Mouse (Mus musculus) stomach, postnatal 0 days (tissue): ENCODE measurements around the gene Eif3b. TPM values are rescaled to one million over a fixed set of nuclear protein-coding genes. Genes with fewer than 3 reads are reported as not detected.
A peak's percentile ranks its signal among the peaks of the same experiment; 100 is the strongest.
"Not testable (repeated sequence)": the region's sequence is repeated elsewhere in the genome, so short reads cannot be mapped to it uniquely, and the experiment has no call there.

Experiments
- ATAC-seq: fragments of 200-750 bp; cut with Nextera tagmentation; 2 replicates; pipeline ENCODE4 v1.8.0; 2017; ENCODE audit not compliant: low FRiP score, low TSS enrichment
- DNase-seq: peaks from one replicate; pipeline ENCODE4 v3.0.0-alpha.2; 2016; ENCODE audit warnings: low spot score
- H3K27ac ChIP-seq: fragments of 300-500 bp; sonication (generic); replicated peaks from 2 replicates; pipeline ENCODE4 v1.5.1; 2014; ENCODE audit warnings: mild to moderate bottlenecking, control low read depth
- H3K27me3 ChIP-seq: fragments of 300-500 bp; sonication (generic); 2 replicates; pipeline ENCODE4 v1.6.1; 2014; ENCODE audit warnings: low read length; ENCODE audit not compliant: control insufficient read depth, insufficient read depth
- H3K36me3 ChIP-seq: fragments of 300-500 bp; sonication (generic); 2 replicates; pipeline ENCODE4 v1.6.1; 2014; ENCODE audit warnings: low read length, mixed read lengths; ENCODE audit not compliant: control insufficient read depth, insufficient read depth
- H3K4me1 ChIP-seq: fragments of 300-500 bp; sonication (generic); replicated peaks from 2 replicates; pipeline ENCODE4 v1.6.1; 2014; ENCODE audit warnings: antibody characterized with exemption; ENCODE audit not compliant: control insufficient read depth, insufficient read depth
- H3K4me2 ChIP-seq: fragments of 300-500 bp; sonication (generic); replicated peaks from 2 replicates; pipeline ENCODE4 v1.6.1; 2014; ENCODE audit warnings: low read depth, mild to moderate bottlenecking, control low read depth, moderate library complexity
- H3K4me3 ChIP-seq: fragments of 300-500 bp; sonication (generic); 2 replicates; pipeline ENCODE4 v1.5.1; 2014; ENCODE audit warnings: low read depth, low read length, control low read depth
- H3K9ac ChIP-seq: fragments of 300-500 bp; sonication (generic); 2 replicates; pipeline ENCODE4 v1.6.1; 2014; ENCODE audit warnings: mild to moderate bottlenecking, low read length, control low read depth, mixed read lengths
- H3K9me3 ChIP-seq: fragments of 300-500 bp; sonication (generic); 2 replicates; pipeline ENCODE4 v1.6.1; 2016; ENCODE audit warnings: low read length; ENCODE audit not compliant: control insufficient read depth
- CTCF ChIP-seq: IDR thresholded peaks from 2 replicates; pipeline ENCODE4 v1.5.1; 2016; ENCODE audit warnings: antibody characterized with exemption, low read depth, mild to moderate bottlenecking, moderate library complexity
- EP300 ChIP-seq: optimal IDR thresholded peaks from 2 replicates; pipeline ENCODE3; 2016; ENCODE audit warnings: antibody characterized with exemption
- WGBS: fragments of 180-500 bp; shearing (Covaris S2); extraction: QIAGEN DNeasy Blood & Tissue Kit; methylation state at CpG from one replicate; pipeline ENCODE4 v1.1.7; 2014; 5-methylcytosine and 5-hydroxymethylcytosine counted together
- polyA plus RNA-seq: library from polyadenylated mRNA; unstranded; fragments of >200 nt; fragmentation: Nextera tagmentation; extraction: Ambion mirVana; gene quantifications from 2 replicates; pipeline ENCODE4 v1.2.1, GENCODE M21; 2015

Gene Eif3b
- polyA plus RNA-seq, 1 experiment from 2014 or later = 61.8 TPM

DNA sequence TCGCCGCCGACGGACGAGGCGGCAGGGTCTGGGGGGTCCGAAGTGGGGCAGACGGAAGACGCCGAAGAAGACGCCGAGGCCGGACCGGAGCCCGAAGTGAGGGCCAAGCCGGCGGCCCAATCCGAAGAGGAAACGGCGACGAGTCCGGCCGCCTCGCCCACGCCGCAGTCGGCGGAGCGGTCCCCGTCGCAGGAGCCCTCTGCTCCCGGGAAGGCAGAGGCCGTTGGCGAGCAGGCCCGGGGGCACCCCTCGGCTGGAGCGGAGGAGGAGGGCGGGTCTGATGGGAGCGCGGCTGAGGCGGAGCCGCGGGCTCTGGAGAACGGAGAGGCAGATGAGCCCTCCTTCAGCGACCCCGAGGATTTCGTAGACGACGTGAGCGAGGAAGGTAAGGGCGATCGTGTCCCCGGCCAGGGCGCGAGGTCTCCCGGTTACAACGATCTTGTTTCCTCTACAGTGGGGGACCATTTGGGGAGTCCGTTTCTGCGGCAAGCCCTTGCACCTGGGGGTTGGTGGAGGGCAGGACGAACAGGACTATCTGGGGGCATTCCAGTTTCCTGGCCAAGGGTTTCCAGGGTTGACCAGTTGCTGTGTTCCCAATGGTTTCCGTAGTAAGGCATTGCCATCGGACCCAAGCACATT lies 433 bp downstream of the Eif3b start:
- TF ChIP-seq CTCF = no peak
- TF ChIP-seq EP300 = no peak
- Histone ChIP-seq H3K4me3 (peak overlapping the region; percentile 80), H3K36me3 (no peaks in the 10 kb centered on the region), H3K4me1 (no peaks in the 10 kb centered on the region; the same call in 1 of the 2 replicates), H3K27ac (peak overlapping the region; percentile 84), H3K9me3 (no peaks in the 10 kb centered on the region), H3K27me3 (no peaks in the 10 kb centered on the region), H3K4me2 (peak overlapping the region; percentile 80), H3K9ac (peak overlapping the region; percentile 94)
- ATAC-seq (peak; percentile 40; the same call in 1 of the 2 replicates), DNase-seq (peak; percentile 21)
- WGBS = under 1% methylated on average over 58 of the region's 62 CpGs

DNA sequence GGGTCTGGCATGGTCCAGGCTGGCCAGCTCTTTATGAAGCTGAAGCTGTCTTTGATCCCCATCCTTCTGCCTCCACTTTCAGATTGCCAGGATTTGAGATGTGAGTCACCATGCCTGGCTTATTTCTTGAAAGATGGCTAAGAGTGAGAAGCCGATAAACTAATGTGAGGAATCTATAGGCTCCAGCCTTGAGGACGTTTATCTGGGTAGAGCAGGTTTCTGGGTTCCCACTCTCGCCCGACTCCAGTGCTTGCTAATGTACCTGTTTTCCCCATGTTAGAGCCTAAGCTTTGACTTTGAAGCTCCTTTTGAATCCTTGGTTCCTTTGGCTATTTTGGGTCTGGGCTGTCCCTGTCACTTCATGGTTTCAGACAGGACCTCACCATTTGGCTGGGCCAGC lies 1.5 kb downstream of the Eif3b start:
- no peak for TF ChIP-seq CTCF
- DNase-seq (no peak), ATAC-seq (no peak)
- Histone ChIP-seq H3K27ac (no peak overlapping the region), H3K4me1 (no peaks in the 10 kb centered on the region; the same call in 1 of the 2 replicates), H3K4me3 (peak overlapping the region; percentile 80), H3K9me3 (no peaks in the 10 kb centered on the region), H3K9ac (peak overlapping the region; percentile 36), H3K27me3 (no peaks in the 10 kb centered on the region), H3K36me3 (no peaks in the 10 kb centered on the region; the same call in 1 of the 2 replicates), H3K4me2 (peak overlapping the region; percentile 80)
- WGBS = 46% methylated on average over 4 of the region's 4 CpGs

DNA sequence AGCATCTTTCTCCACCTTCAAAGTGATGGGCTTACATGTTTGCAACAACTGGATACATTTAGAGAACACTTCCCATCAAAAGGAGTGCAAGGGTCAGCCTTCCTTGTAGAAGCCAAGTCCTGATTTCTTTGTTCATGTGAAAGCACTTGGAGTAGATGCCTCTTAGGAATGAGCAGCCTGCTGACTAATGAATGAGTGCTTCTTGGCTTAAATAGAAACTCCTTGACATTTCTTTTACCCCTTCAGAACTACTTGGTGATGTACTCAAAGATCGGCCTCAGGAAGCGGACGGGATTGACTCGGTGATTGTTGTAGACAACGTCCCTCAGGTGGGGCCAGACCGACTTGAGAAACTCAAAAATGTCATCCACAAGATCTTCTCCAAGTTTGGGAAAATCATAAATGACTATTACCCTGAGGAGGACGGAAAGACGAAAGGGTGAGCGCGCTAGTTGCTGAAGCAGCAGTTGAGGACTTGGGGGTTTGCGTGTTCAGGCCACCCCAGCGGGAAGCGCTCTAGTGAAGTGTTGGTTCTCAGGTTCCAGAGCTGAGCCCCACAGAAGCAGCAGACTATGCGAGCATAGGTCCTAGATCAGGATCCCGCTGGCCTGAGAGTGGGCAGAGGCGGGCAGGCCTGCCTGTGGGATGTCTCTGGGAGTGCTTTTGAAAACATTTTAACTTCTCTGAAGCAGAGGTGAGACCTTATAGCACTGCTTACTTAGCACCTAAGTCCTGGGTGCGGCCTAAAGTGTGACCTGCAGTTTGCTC lies 6.1 kb downstream of the Eif3b start:
- peaks cover 10% of the 10 kb centered on the region for H3K36me3 ChIP-seq
- H3K4me3 ChIP-seq = no peak overlapping the region
- DNase-seq = no peak
- TF ChIP-seq EP300 = no peak
- no peak for TF ChIP-seq CTCF
- WGBS = 93% methylated on average over 17 of the region's 17 CpGs
- H3K27me3 ChIP-seq = no peaks in the 10 kb centered on the region
- no peak overlapping the region for H3K27ac ChIP-seq
- H3K4me1 ChIP-seq = no peaks in the 10 kb centered on the region; the same call in 1 of the 2 replicates
- H3K4me2 ChIP-seq = no peak overlapping the region
- H3K9me3 ChIP-seq = no peaks in the 10 kb centered on the region
- no peak overlapping the region for H3K9ac ChIP-seq
- no peak for ATAC-seq

DNA sequence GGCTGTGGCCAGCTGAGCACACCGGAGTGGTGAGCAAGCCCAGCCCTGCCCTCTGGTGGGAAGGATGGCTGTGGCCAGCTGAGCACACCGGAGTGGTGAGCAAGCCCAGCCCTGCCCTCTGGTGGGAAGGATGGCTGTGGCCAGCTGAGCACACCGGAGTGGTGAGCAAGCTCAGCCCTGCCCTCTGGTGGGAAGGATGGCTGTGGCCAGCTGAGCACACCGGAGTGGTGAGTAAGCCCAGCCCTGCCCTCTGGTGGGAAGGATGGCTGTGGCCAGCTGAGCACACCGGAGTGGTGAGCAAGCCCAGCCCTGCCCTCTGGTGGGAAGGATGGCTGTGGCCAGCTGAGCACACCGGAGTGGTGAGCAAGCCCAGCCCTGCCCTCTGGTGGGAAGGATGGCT lies 20.0 kb downstream of the Eif3b start:
- peaks cover 52% of the 10 kb centered on the region for H3K36me3 ChIP-seq
- not testable (repeated sequence) for H3K9me3 ChIP-seq, ATAC-seq, H3K27me3 ChIP-seq, H3K4me1 ChIP-seq, H3K4me2 ChIP-seq, H3K9ac ChIP-seq, H3K4me3 ChIP-seq, H3K27ac ChIP-seq
- 67% methylated on average over 1 of the region's 6 CpGs for WGBS
- DNase-seq = peak; percentile 60
- peak; percentile 60 for TF ChIP-seq CTCF

DNA sequence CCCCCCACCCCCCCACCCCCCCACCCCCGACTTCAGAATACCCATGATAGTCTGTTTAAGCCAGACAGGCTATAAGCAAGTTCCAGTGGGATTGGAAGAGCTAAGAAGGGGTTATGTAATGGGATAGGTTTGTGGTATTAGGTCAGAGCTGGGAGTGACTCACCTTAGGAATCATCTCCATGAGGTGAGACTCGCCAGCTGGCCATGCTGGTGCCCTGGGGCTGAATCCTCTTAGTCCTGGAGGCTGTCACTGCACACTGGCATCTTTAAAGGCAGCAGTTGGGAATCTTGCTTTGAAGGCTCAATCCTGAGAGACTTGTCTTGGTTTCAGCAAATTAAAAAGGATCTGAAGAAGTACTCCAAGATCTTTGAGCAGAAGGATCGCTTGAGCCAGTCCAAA lies 22.3 kb downstream of the Eif3b start:
- no peak for TF ChIP-seq CTCF
- no peak for TF ChIP-seq EP300
- no peak overlapping the region for H3K4me2 ChIP-seq
- 87% methylated on average over 3 of the region's 3 CpGs for WGBS
- H3K9ac ChIP-seq = no peak overlapping the region
- no peak overlapping the region for H3K27ac ChIP-seq
- H3K4me3 ChIP-seq = no peak overlapping the region
- H3K9me3 ChIP-seq = no peaks in the 10 kb centered on the region
- H3K4me1 ChIP-seq = no peaks in the 10 kb centered on the region
- ATAC-seq = no peak
- peaks cover 50% of the 10 kb centered on the region for H3K36me3 ChIP-seq
- DNase-seq = no peak
- H3K27me3 ChIP-seq = no peaks in the 10 kb centered on the region

DNA sequence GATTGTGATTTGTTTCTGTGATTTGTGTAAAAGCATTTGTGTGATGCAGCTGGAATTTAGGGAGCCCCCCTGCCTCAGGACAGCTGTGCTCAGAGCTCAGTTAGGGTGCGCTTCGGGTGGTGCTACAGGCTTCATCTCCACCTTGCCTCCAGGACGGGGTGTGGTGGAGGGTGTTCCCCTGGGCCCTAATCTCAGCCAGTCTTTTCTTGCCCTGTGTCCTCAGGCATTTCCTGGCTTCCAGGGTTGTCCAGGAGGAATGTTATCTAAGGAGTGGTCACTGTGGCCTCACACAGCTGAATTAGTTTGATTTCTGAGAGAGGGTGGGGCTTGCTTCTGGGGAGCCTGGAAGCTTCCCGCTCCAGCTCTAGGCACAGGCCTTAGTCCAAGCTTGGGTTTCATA lies 24.9 kb downstream of the Eif3b start:
- Histone ChIP-seq H3K27ac (no peak overlapping the region), H3K36me3 (peaks cover 31% of the 10 kb centered on the region), H3K27me3 (no peaks in the 10 kb centered on the region), H3K9me3 (no peaks in the 10 kb centered on the region), H3K4me2 (no peak overlapping the region), H3K9ac (no peak overlapping the region), H3K4me3 (no peak overlapping the region), H3K4me1 (no peaks in the 10 kb centered on the region)
- no peak for TF ChIP-seq CTCF
- no peak for TF ChIP-seq EP300
- peak; percentile 79 for DNase-seq
- ATAC-seq = peak; percentile 86
- 73% methylated on average over 4 of the region's 4 CpGs for WGBS
